9 mouse cellular contexts compared by ENCODE assay signal in genomic region chr10:4233102-4233501, GRCm38 (mm10). TPM values are rescaled to one million over a fixed set of nuclear protein-coding genes. Genes with fewer than 3 reads are reported as not detected.
DNase-seq lines count a peak whose midpoint lies in the region; ATAC-seq lines count a peak whose summit lies in the region.
"Had no signal": no experiment of that assay in that cellular context is flagged by ENCODE, and none has a peak within 500 bp of the region (broad histone marks: within the 10 kb centered on the region; RNA-seq: fewer than 3 reads in every experiment).

No protein-coding gene starts in this region.

- DNase-seq in gastrocnemius, postnatal 14 days = peak; percentile 11
- no peak for DNase-seq in gastrocnemius, postnatal 36 days
- DNase-seq in 3T3-L1 (ENCODE audit: low read depth, low spot score) = peak; percentile 20
- DNase-seq in adrenal gland, postnatal 36 days = peak; percentile 40 to 46
- DNase-seq in heart, postnatal 4 days = peak; percentile 38
- peak; percentile 52 for DNase-seq in left cerebral cortex, postnatal 4 days
- DNase-seq in embryo, embryonic 9.5 days (ENCODE audit: extremely low spot score) = no peak

- peaks cover 6% of the 10 kb centered on the region; the same call in 1 of the 2 replicates for H3K4me1 ChIP-seq in stomach, embryonic 14.5 days (ENCODE audit: control insufficient read depth, insufficient read depth, low read length)
- H3K4me1 ChIP-seq: limb, embryonic 13.5 days had no signal

- no peak overlapping the region for H3K4me2 ChIP-seq in stomach, embryonic 14.5 days (replicated peaks; ENCODE audit: low read depth, low read length)
- H3K4me2 ChIP-seq: limb, embryonic 13.5 days had no signal

- no peaks in the 10 kb centered on the region for H3K9me3 ChIP-seq in stomach, embryonic 14.5 days (ENCODE audit: control insufficient read depth, low read depth, low read length)
- H3K9me3 ChIP-seq: limb, embryonic 13.5 days had no signal

- H3K4me3 ChIP-seq in stomach, embryonic 14.5 days (ENCODE audit: low read depth, low read length) = no peak overlapping the region
- H3K4me3 ChIP-seq: limb, embryonic 13.5 days had no signal

- peak; percentile 67; the same call in 1 of the 2 replicates for ATAC-seq in stomach, embryonic 14.5 days (ENCODE audit: insufficient number of reproducible peaks, insufficient read depth, low FRiP score, low read depth)

- WGBS in stomach, embryonic 14.5 days = 18% methylated on average over 9 of the region's 9 CpGs

- intact Hi-C loops in gastrocnemius, postnatal 14 days (cut with DNase I; ENCODE audit: low total_unique reads) = no loop called here
- intact Hi-C loops in gastrocnemius, postnatal 36 days (cut with DNase I) = no loop called here
- intact Hi-C loops in left cerebral cortex, postnatal 4 days (cut with DNase I) = no loop called here

- no peaks in the 10 kb centered on the region for H3K27me3 ChIP-seq in stomach, embryonic 14.5 days (ENCODE audit: control insufficient read depth, insufficient read depth, low read length)
- H3K27me3 ChIP-seq: limb, embryonic 13.5 days had no signal

- no peak overlapping the region for H3K9ac ChIP-seq in stomach, embryonic 14.5 days (replicated peaks; ENCODE audit: low read depth, low read length)
- H3K9ac ChIP-seq: limb, embryonic 13.5 days had no signal

- H3K36me3 ChIP-seq in stomach, embryonic 14.5 days (ENCODE audit: control insufficient read depth, insufficient read depth, low read length) = no peaks in the 10 kb centered on the region
- H3K36me3 ChIP-seq: limb, embryonic 13.5 days had no signal

- H3K27ac ChIP-seq in stomach, embryonic 14.5 days (ENCODE audit: low read length) = no peak overlapping the region
- H3K27ac ChIP-seq: limb, embryonic 13.5 days had no signal

RNA-seq across cellular contexts. Expression of gene Akap12, which starts 33.1 kb away (rescaled TPM):
- total RNA-seq in gastrocnemius, postnatal 14 days (2021) = 10 to 100 TPM; 15.4 to 26.5 TPM
- total RNA-seq in gastrocnemius, postnatal 36 days (2021) = 1 to 10 TPM; 8.1 to 8.2 TPM
- 10 to 100 TPM; 20.2 to 25.1 TPM for total RNA-seq in adrenal gland, postnatal 36 days (2021)
- 10 to 100 TPM; 81.8 to 82.6 TPM for total RNA-seq in heart, postnatal 4 days (2021)
- 10 to 100 TPM; 61.6 to 63.4 TPM for total RNA-seq in left cerebral cortex, postnatal 4 days (2021)
- 59.0 and 64.0 TPM in 2 replicates for polyA plus RNA-seq in stomach, embryonic 14.5 days (2014; fragmentation: Nextera tagmentation; extraction: Ambion mirVana)

Comparison
In these comparisons a context has a peak if more than half of its experiments do, and no peak if none do; other contexts are left out.
1. DNase-seq: peak in gastrocnemius, postnatal 14 days (single experiment), 3T3-L1 (single experiment), adrenal gland, postnatal 36 days (2 of 2), heart, postnatal 4 days (single experiment) and left cerebral cortex, postnatal 4 days (single experiment); none in gastrocnemius, postnatal 36 days (0 of 2) and embryo, embryonic 9.5 days (single experiment).